Mouse (Mus musculus) heart, embryonic 16.5 days (tissue): ENCODE data around the gene Spic. TPM values are rescaled to one million over a fixed set of nuclear protein-coding genes. Genes with fewer than 3 reads are reported as not detected.

Experiments
- polyA plus RNA-seq: library from polyadenylated mRNA; unstranded; fragments of >200 nt; fragmentation: Nextera tagmentation; extraction: Ambion mirVana; gene quantifications from 2 replicates; pipeline ENCODE4 v1.2.1, GENCODE M21; 2015

Gene Spic
- polyA plus RNA-seq, 1 experiment from 2014 or later = 1.1 TPM

Other genes with a start within 250 kb of the Spic start
- 0.22 TPM in 1 of 2 replicates, not detected in the other for gene Sycp3, start 225.4 kb downstream of the Spic start, polyA plus RNA-seq
- gene Chpt1, start 180.9 kb downstream of the Spic start, polyA plus RNA-seq = 20.0 and 28.2 TPM in 2 replicates
- gene Mybpc1, start 79.9 kb downstream of the Spic start, polyA plus RNA-seq = 3.9 and 9.6 TPM in 2 replicates
- 140 and 152 TPM in 2 replicates for gene Arl1, start 45.8 kb upstream of the Spic start, polyA plus RNA-seq
- gene Utp20, start 141.8 kb upstream of the Spic start, polyA plus RNA-seq = 6.5 and 8.3 TPM in 2 replicates
- 0.06 and 0.16 TPM in 2 replicates for gene Slc5a8, start 201.0 kb upstream of the Spic start, polyA plus RNA-seq